Mouse (Mus musculus) left cerebral cortex, postnatal 25 days (tissue): ENCODE results near the gene Rgl1. TPM values are rescaled to one million over a fixed set of nuclear protein-coding genes. Genes with fewer than 3 reads are reported as not detected.

ENCODE experiments used
- DNase-seq, 2 experiments: peaks; one replicate each; pipeline ENCODE4 v3.0.0; 2022; ENCODE audit warnings: low spot score in 2 of 2, mixed read lengths in 1 of 2
- intact Hi-C: fragments of 180-260 bp; cut with DNase I; formaldehyde crosslinking; loops from one replicate; pipeline ENCODE4 v1.15.1; 2025
- total RNA-seq, 2 experiments: library from RNA; stranded (reverse); gene quantifications; 2 replicates each; pipeline ENCODE4 v1.2.3; 2021

Gene Rgl1
- total RNA-seq, 2 experiments from 2014 or later: 121 to 148 TPM

- peak in 1 of 2 experiments; percentile 16 for DNase-seq
- intact Hi-C loops: no loop called here
Measured at GRCm38 (mm10) chr1:152605895-152606625, 160.1 kb downstream of the Rgl1 start.

GRCm38 (mm10) chr1:152604147-152604546 lies 162.0 kb downstream of the Rgl1 start:
- DNase-seq: peak in 1 of 2 experiments; percentile 23
- intact Hi-C loops: no loop called here

GRCm38 (mm10) chr1:152603628-152604027 lies 162.5 kb downstream of the Rgl1 start:
- DNase-seq: no peak
- intact Hi-C loops: no loop called here

GRCm38 (mm10) chr1:152600494-152600893 lies 165.7 kb downstream of the Rgl1 start:
- DNase-seq: no peak
- intact Hi-C loops: no loop called here

GRCm38 (mm10) chr1:152599347-152599746 lies 166.8 kb downstream of the Rgl1 start:
- intact Hi-C loops: no loop called here
- DNase-seq: no peak

- intact Hi-C loops: no loop called here
- no peak for DNase-seq
Measured at GRCm38 (mm10) chr1:152594690-152595089, 171.5 kb downstream of the Rgl1 start.

GRCm38 (mm10) chr1:152593831-152594549 lies 172.2 kb downstream of the Rgl1 start:
- DNase-seq: peak in 1 of 2 experiments; percentile 82
- intact Hi-C loops: no loop called here

GRCm38 (mm10) chr1:152593382-152593781 lies 172.8 kb downstream of the Rgl1 start:
- DNase-seq: no peak
- intact Hi-C loops: no loop called here

GRCm38 (mm10) chr1:152592609-152593008 lies 173.5 kb downstream of the Rgl1 start:
- DNase-seq: no peak
- intact Hi-C loops: no loop called here

GRCm38 (mm10) chr1:152591746-152592498 lies 174.2 kb downstream of the Rgl1 start:
- DNase-seq: no peak
- intact Hi-C loops: no loop called here

- DNase-seq: no peak
- intact Hi-C loops: no loop called here
Measured at GRCm38 (mm10) chr1:152590321-152590720, 175.8 kb downstream of the Rgl1 start.

GRCm38 (mm10) chr1:152589331-152589935 lies 176.7 kb downstream of the Rgl1 start:
- intact Hi-C loops: no loop called here
- DNase-seq: no peak

GRCm38 (mm10) chr1:152587431-152587830 lies 178.7 kb downstream of the Rgl1 start:
- intact Hi-C loops: no loop called here
- DNase-seq: no peak

GRCm38 (mm10) chr1:152585385-152585984 lies 180.7 kb downstream of the Rgl1 start:
- intact Hi-C loops: no loop called here
- no peak for DNase-seq

GRCm38 (mm10) chr1:152584933-152585332 lies 181.2 kb downstream of the Rgl1 start:
- no peak for DNase-seq

GRCm38 (mm10) chr1:152581127-152581905 lies 184.8 kb downstream of the Rgl1 start:
- intact Hi-C loops: no loop called here
- DNase-seq: peak in 1 of 2 experiments; percentile 64

More at GRCm38 (mm10) chr1:152584933-152585332, 181.2 kb downstream of the Rgl1 start:
- intact Hi-C loops: no loop called here

- intact Hi-C loops: loop anchor here (5.0 kb wide), 1 partner anchor 43 kb away; no protein-coding TSS in a partner anchor
- no peak for DNase-seq
Measured at GRCm38 (mm10) chr1:152578944-152579343, 187.2 kb downstream of the Rgl1 start.

- no peak for DNase-seq
- intact Hi-C loops: loop anchor here (5.0 kb wide), 1 partner anchor 44 kb away; no protein-coding TSS in a partner anchor
Measured at GRCm38 (mm10) chr1:152578108-152578721, 187.9 kb downstream of the Rgl1 start.
